Mouse (Mus musculus): Measurements from ENCODE around the gene Il17re.
A peak's percentile ranks its signal among the peaks of the same experiment; 100 is the strongest.

The Il17re gene

DNA sequence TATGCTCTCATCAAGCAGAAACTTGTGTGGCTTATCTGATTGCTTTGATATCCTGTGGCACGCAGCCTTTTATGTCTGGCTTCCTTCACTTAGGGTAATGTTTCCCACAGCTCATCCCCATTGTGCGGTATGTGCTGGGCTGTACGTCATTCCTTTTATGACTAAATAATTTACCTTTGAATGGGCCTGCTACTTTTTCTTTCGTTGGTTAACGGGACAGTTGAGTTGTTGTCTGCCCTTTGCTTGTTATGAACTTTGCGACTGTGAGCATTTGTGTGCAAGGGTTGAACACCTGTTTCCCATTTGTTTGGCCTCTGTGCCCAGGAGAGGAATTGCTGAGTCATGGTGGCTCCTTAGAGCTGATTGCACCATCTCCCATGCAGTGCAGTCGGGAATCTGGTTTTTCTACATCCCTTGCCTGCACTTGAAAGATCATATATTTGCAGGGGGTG lies 28.9 kb downstream of the Il17re start:
- no peak for DNase-seq (ENCODE audit: low read depth, low spot score)

DNA sequence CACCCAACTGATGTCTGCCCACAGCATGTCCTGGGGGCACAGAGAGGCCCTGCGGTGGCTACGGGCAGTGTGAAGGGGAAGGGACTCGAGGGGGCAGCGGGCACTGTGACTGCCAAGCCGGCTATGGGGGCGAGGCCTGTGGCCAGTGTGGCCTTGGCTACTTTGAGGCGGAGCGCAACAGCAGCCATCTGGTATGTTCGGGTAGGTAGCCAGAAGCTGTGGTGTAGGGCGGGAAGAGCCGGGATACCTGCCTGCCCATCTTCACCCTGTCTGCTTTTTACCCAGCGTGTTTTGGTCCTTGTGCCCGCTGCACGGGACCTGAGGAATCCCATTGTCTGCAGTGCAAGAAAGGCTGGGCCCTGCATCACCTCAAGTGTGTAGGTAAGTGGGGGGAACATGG lies 31.1 kb downstream of the Il17re start:
- no peak for DNase-seq (ENCODE audit: low read depth, low spot score)

- DNase-seq (ENCODE audit: low read depth, low spot score), result no peak
Observed at GRCm38 (mm10) chr6:113492101-113492864, 34.0 kb downstream of the Il17re start.

DNA sequence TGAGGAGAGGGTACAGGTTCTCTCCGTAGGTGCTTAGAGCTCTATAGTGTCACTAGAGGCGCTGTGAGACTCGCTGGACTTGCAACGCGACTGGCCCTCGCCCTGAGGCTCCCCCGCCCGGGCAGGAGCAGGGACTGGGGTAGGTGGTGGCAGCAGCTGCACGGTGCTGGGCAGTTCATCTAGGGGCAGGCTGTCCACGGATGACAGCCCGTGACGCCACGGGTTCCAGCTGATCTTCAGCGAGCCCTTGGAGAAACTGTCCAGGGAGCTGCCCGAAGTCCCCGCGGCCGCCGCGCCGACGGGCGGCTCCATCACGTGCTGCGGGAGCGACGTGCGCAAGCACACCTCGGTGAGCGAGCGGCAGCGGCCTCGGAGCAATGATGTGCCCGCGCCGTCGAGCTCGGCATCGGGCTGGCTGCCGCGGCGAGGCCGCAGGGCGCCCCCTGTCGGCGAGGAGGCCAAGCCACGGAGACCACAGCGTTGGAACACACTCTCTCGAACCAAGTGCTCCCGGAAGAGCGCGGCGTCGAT lies 36.0 kb downstream of the Il17re start:
- DNase-seq (ENCODE audit: low read depth, low spot score), result peak; percentile 64

DNA sequence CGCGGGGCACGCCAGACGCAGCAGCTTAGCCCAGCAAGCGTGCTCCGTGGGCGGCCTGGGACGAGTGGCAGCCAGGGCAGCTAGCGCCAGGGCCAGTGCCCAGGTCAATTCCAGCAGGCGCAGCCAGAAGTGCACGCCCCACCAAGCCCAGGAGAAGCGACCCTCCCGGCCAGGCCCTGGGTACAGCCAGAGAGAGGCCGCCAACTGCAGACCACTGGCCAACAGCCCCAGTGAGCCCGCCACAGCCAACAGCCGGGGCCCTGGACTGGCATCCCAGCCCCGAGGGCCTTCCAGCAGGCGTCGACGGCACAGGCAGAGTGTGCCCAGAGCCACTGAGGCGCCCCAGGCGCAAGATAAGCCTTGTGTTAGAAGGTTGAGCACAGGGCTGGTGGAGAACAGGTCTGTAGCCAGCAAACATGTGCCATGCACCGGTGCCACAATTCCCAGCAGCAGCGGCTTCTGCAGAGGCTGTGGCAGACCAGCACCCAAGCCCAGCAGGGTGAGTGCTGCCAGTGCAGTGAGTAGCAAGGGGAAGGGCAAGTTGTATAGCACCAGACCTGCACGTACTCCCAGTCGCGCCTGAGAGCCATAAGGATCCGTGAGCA lies 36.9 kb downstream of the Il17re start:
- no peak for DNase-seq (ENCODE audit: low read depth, low spot score)

GRCm38 (mm10) chr6:113499346-113499745 lies 41.1 kb downstream of the Il17re start:
- no peak for DNase-seq (ENCODE audit: low read depth, low spot score)

DNA sequence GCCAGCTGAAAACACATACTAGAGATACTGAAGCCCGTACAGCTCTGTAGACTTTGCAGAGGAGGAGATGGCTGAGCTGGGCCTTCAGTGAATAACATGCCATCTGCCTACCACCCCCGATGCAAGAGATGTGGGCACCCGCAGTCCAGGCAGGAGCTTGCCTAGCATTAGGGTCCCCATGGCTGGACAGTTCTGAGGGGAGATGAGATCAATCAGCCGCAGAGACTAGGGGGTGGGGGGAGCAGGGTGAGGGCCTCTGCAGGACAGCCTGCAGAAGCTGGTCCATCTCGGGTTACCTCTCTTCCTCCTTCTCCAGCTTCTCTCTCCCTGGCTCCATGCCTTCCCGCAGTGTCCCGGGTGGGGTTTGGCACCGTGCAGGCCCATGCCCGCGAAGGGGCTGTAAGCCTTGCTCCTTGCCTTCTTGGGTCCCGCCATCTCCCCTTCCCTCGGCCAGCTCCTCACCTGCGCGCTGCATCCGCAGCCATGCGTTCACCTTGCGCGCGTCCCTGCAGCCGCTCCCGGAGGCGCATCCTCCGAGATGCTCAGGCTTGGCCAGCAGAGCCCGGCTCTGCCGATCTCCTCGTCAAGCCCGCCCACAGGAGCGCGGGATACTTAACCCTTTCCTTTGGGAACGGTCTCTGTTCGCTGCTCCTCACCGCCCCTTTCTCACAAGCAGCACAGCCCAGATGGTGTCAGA lies 43.3 kb downstream of the Il17re start, which contains the start of gene Prrt3:
Gene Prrt3 (minus strand): TSS at position 544 of the 697 bp plus-strand sequence.
- DNase-seq (ENCODE audit: low read depth, low spot score), result peak; percentile 25

DNA sequence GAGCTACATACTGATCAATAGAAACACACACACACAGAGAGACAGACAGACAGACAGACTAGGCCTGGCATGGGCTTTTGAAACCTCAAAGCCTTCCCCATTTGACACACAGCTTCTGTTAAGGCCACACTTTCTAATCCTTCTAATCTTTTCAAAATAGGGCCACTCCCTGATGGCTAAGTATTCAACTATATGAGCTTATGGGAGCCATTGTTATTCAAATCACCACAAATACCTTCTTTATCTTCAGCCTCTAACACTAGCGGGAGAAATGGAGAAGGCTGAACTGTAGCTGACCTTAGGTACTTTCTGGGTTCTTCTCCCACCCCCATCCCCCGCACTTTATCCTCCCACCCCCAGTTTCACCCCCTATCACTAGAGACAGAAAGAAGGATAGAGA lies 44.5 kb downstream of the Il17re start:
- no peak for DNase-seq (ENCODE audit: low read depth, low spot score)

DNA sequence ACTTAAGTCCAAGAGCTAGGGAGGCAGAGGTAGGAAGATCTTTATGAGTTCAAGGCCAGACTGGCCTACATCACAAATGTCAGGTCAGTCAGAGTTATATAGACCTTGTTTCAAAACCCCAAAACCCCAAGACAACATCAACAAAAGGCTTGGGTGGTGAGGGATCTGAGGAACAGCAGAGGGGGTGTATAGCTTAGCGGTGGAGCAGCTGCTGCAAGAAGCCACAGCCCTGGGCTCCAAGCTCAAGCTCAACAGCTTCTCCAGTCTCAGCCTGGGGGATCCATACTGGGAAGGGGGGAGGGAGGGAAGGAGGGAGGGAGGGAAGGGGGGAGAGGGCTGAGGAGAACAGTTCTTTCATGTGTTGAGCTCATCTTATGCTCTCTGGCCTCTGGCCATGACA lies 47.4 kb downstream of the Il17re start:
- DNase-seq (ENCODE audit: low read depth, low spot score), result no peak

DNA sequence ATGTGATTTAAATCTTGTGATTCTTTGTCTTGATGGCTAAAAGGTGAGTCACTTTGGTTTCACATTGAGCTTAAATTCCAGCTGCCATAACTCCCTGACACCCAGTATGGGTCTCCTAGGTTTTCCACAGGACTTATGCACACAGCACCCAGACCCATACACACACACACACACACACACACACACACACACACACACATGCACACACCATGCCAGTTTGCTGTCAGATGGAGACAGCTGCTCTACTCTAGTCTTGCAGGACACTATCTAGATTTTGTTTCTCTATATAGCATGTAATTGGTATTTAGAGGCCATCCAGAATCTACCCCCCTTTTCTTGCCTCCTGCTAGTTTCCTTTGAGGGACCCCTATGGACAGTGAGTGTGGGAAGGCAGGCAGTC lies 48.8 kb downstream of the Il17re start:
- DNase-seq (ENCODE audit: low read depth, low spot score), result no peak

DNA sequence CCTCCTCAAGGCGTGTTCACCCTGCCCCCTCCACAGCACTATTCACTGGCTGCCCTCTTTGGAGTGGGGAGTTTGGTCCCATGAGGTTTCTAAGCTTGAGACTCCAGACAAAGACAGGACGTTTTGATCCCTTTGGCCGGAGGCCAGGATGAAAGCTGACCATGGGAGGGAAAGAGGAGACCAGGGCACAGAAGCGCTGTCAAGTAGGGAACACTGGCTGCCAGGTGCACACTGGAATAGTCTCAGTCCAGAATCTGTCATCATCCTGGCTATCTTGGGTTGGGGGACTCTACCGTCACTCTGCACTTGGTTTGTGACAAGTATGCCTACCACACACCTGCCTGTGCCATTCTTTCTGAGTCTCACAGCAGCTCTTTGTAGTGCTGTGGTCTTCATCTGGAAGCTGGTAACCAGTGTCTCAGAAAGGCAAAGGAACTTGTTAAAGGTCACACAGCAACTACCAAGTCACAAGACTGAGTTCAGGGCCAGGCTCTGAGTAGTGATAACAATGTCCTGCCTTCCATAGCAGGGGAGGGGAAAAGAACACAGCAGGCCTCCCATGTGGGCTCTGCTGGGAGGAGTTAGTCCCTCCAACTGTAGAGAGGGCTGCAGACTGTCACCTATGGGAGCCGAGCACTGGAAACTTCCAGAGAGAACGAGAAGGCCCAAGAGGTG lies 50.1 kb downstream of the Il17re start:
- DNase-seq (ENCODE audit: low read depth, low spot score), result no peak

DNA sequence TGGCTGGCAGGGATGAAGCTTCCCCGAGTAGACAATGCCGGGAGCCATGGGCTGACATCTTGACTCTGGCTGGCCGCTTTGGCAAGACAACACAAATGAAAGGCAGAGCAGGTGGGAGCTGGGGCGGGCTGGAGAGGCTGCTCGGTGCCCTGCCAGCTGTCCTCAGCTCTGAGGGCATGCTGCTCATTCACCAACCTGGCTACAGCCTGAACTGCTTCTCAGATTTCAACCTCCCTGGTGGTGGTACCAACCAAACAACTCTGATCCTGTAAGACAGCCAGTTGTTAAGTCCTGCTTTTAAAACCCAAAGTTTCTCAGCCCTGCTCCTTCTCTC lies 50.6 kb downstream of the Il17re start:
- no peak for DNase-seq (ENCODE audit: low read depth, low spot score)

GRCm38 (mm10) chr6:113513944-113514343 lies 55.7 kb downstream of the Il17re start:
- no peak for DNase-seq (ENCODE audit: low read depth, low spot score)

GRCm38 (mm10) chr6:113514600-113514999 lies 56.3 kb downstream of the Il17re start:
- DNase-seq (ENCODE audit: low read depth, low spot score), result no peak

DNA sequence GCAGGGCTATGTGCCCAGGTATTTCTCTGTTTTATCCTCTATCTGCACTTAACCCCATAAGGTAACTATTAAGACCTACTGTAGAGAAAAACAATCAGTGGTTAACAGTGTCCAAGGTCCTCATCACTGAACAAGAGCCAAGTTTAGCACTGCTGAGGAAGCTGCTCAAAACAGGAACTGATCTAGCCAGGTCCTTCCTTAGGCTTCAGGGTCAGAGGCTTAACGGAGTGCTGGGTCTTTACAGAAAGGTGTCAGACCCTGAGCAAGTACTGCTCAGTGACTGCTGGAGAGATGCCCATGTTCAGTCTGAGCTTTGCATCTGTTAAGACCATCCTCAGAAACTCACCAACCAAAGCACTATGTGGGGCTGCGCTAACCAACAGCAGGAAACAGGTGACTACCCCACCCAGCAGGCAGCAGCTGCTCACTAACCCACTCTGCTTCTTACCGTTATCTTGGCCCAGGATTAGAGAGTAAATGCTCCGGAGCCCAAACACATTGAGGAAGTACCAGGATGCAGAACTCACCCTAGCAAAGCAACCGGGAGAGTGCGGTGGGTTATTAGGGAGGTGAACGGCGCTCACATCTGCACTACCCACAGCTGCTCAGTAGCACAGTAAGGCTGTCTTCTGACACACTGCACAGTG lies 59.3 kb downstream of the Il17re start:
- no peak for DNase-seq (ENCODE audit: low read depth, low spot score)

All from retina, postnatal 7 days (tissue).